Mouse (Mus musculus) bone marrow macrophage, adult 2 months (primary cell): Measurements from ENCODE around the gene Ripor2. TPM values are rescaled to one million over a fixed set of nuclear protein-coding genes. Genes with fewer than 3 reads are reported as not detected.

Experiments used
- H3K27ac ChIP-seq: 2 replicates; pipeline ENCODE4 v1.5.1; 2012; ENCODE audit warnings: low read depth, low read length; ENCODE audit not compliant: insufficient read depth
- H3K4me1 ChIP-seq: 2 replicates; pipeline ENCODE4 v1.6.1; 2012; ENCODE audit warnings: low read length; ENCODE audit not compliant: control insufficient read depth, insufficient read depth
- H3K4me3 ChIP-seq: 2 replicates; pipeline ENCODE4 v1.5.1; 2012; ENCODE audit warnings: mild to moderate bottlenecking, low read length, moderate library complexity; ENCODE audit not compliant: insufficient read depth
- CTCF ChIP-seq: IDR thresholded peaks from 2 replicates; pipeline ENCODE4 v1.5.1; 2012; ENCODE audit warnings: low read depth, mild to moderate bottlenecking, low read length, moderate library complexity
- POLR2A ChIP-seq: IDR thresholded peaks from 2 replicates; pipeline ENCODE4 v1.6.1; 2012; ENCODE audit warnings: mild to moderate bottlenecking, low read depth, low read length, borderline replicate concordance
- polyA plus RNA-seq: library from polyadenylated mRNA; stranded (reverse); fragments of >200 nt; gene quantifications from 2 replicates; pipeline ENCODE4 v1.2.4, GENCODE M21; 2012; ENCODE audit not compliant: missing spikeins, insufficient read depth, insufficient read length

Ripor2 gene
- polyA plus RNA-seq, 1 experiment = 0.46 TPM

DNA sequence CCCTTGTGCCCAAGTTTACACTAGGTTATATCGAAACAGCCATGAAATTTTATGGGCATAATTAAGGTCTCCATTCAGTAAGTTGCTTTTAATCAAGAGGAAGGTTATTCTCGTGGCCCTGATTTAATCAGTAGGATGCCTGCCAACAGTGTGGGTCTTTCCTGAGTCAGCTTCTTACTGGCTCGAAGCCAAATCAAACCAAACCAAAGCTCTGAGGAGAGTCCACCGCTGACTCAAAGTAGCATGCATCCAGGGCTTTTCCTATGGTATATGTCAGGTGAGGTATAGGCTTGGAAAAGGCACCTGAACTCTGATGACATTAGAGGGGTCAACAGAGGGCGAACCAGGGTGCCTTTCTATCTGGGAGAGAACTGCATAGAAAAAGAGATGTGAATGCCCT lies 199.9 kb downstream of the Ripor2 start:
- H3K4me1 ChIP-seq = peaks cover 64% of the 10 kb centered on the region
- H3K27ac ChIP-seq = peak overlapping the region; percentile 15; the same call in 1 of the 2 replicates
- TF ChIP-seq POLR2A (no peak), CTCF (no peak)
- H3K4me3 ChIP-seq = no peak overlapping the region

Other genes starting within 250 kb of the Ripor2 start
- not detected in 2 replicates for gene Armh2, start 159.0 kb downstream of the Ripor2 start, polyA plus RNA-seq
- gene Gmnn, start 179.7 kb downstream of the Ripor2 start, polyA plus RNA-seq = 64.6 and 76.6 TPM in 2 replicates
- gene BC005537, start 219.5 kb downstream of the Ripor2 start, polyA plus RNA-seq = 575 and 610 TPM in 2 replicates
- 81.0 and 91.3 TPM in 2 replicates for gene Acot13, start 249.4 kb downstream of the Ripor2 start, polyA plus RNA-seq
- 29.0 and 36.4 TPM in 2 replicates for gene Tdp2, start 249.5 kb downstream of the Ripor2 start, polyA plus RNA-seq